Mouse (Mus musculus) forebrain, embryonic 15.5 days (tissue): ENCODE data around the gene Wwox. TPM values are rescaled to one million over a fixed set of nuclear protein-coding genes. Genes with fewer than 3 reads are reported as not detected.

ENCODE experiments used
- ATAC-seq: fragments of 200-750 bp; cut with Nextera tagmentation; replicated peaks from 2 replicates; pipeline ENCODE4 v1.8.0; 2017; ENCODE audit warnings: mild to moderate bottlenecking, moderate TSS enrichment, moderate library complexity
- H3K27ac ChIP-seq: fragments of 300-500 bp; sonication (generic); replicated peaks from 2 replicates; pipeline ENCODE4 v1.5.1; 2015; ENCODE audit warnings: mild to moderate bottlenecking, inconsistent platforms
- H3K27me3 ChIP-seq: fragments of 300-500 bp; sonication (generic); 2 replicates; pipeline ENCODE4 v1.6.1; 2015; ENCODE audit warnings: inconsistent platforms
- H3K36me3 ChIP-seq: fragments of 300-500 bp; sonication (generic); 2 replicates; pipeline ENCODE4 v1.6.1; 2015; ENCODE audit warnings: mild to moderate bottlenecking, inconsistent platforms
- H3K4me1 ChIP-seq: fragments of 300-500 bp; sonication (generic); 2 replicates; pipeline ENCODE4 v1.6.1; 2015; ENCODE audit warnings: inconsistent platforms
- H3K4me2 ChIP-seq: fragments of 300-500 bp; sonication (generic); replicated peaks from 2 replicates; pipeline ENCODE4 v1.6.1; 2015; ENCODE audit warnings: mild to moderate bottlenecking, inconsistent platforms
- H3K4me3 ChIP-seq: fragments of 300-500 bp; sonication (generic); 2 replicates; pipeline ENCODE4 v1.5.1; 2015; ENCODE audit warnings: mild to moderate bottlenecking, inconsistent platforms
- H3K9ac ChIP-seq: fragments of 300-500 bp; sonication (generic); replicated peaks from 2 replicates; pipeline ENCODE4 v1.6.1; 2015; ENCODE audit warnings: mild to moderate bottlenecking, inconsistent platforms
- H3K9me3 ChIP-seq: fragments of 300-500 bp; sonication (generic); 2 replicates; pipeline ENCODE4 v1.6.1; 2016; ENCODE audit warnings: inconsistent platforms
- WGBS: fragments of 180-500 bp; shearing (Covaris S2); methylation state at CpG from one replicate; pipeline ENCODE4 v1.1.7; 2015; ENCODE audit warnings: mixed read lengths; 5-methylcytosine and 5-hydroxymethylcytosine counted together
- polyA plus RNA-seq: library from polyadenylated mRNA; unstranded; fragments of >200 nt; fragmentation: Nextera tagmentation; extraction: Ambion mirVana; gene quantifications from 2 replicates; pipeline ENCODE4 v1.2.1, GENCODE M21; 2015

Wwox gene
- polyA plus RNA-seq, 1 experiment from 2014 or later: 10.7 TPM

GRCm38 (mm10) chr8:114473546-114473945, 34.1 kb downstream of the Wwox start:
- no peak overlapping the region for H3K9ac ChIP-seq
- no peaks in the 10 kb centered on the region for H3K36me3 ChIP-seq
- WGBS: 87% methylated on average over 11 of the region's 11 CpGs
- H3K4me2 ChIP-seq: no peak overlapping the region
- 0 out of 2 replicates have a peak, but pooled peaks cover 3% of the 10 kb centered on the region for H3K4me1 ChIP-seq
- no peak for ATAC-seq
- H3K9me3 ChIP-seq: no peaks in the 10 kb centered on the region
- H3K27me3 ChIP-seq: no peaks in the 10 kb centered on the region
- H3K4me3 ChIP-seq: no peak overlapping the region
- H3K27ac ChIP-seq: no peak overlapping the region

- H3K4me2 ChIP-seq: no peak overlapping the region
- H3K9me3 ChIP-seq: no peaks in the 10 kb centered on the region
- no peaks in the 10 kb centered on the region for H3K27me3 ChIP-seq
- H3K4me3 ChIP-seq: no peak overlapping the region
- no peaks in the 10 kb centered on the region for H3K36me3 ChIP-seq
- H3K9ac ChIP-seq: no peak overlapping the region
- 89% methylated on average over 10 of the region's 10 CpGs for WGBS
- no peaks in the 10 kb centered on the region for H3K4me1 ChIP-seq
- H3K27ac ChIP-seq: no peak overlapping the region
- no peak for ATAC-seq
These were observed 37.5 kb downstream of the Wwox start for GRCm38 (mm10) chr8:114476919-114477318.

- Histone ChIP-seq H3K4me3 (no peak overlapping the region), H3K9me3 (no peaks in the 10 kb centered on the region), H3K4me2 (no peak overlapping the region), H3K27me3 (no peaks in the 10 kb centered on the region), H3K9ac (no peak overlapping the region), H3K27ac (no peak overlapping the region), H3K36me3 (no peaks in the 10 kb centered on the region), H3K4me1 (no peaks in the 10 kb centered on the region)
- ATAC-seq: no peak
- WGBS: 80% methylated on average over 8 of the region's 8 CpGs
These were observed 38.3 kb downstream of the Wwox start for GRCm38 (mm10) chr8:114477790-114478189.

- H3K4me3 ChIP-seq: no peak overlapping the region
- no peak for ATAC-seq
- no peak overlapping the region for H3K9ac ChIP-seq
- H3K27ac ChIP-seq: no peak overlapping the region
- H3K9me3 ChIP-seq: no peaks in the 10 kb centered on the region
- no peaks in the 10 kb centered on the region for H3K4me1 ChIP-seq
- 78% methylated on average over 8 of the region's 8 CpGs for WGBS
- H3K4me2 ChIP-seq: no peak overlapping the region
- H3K27me3 ChIP-seq: no peaks in the 10 kb centered on the region
- no peaks in the 10 kb centered on the region for H3K36me3 ChIP-seq
These were observed 40.3 kb downstream of the Wwox start for GRCm38 (mm10) chr8:114479749-114480148.

- Histone ChIP-seq H3K9ac (no peak overlapping the region), H3K36me3 (no peaks in the 10 kb centered on the region), H3K4me1 (no peaks in the 10 kb centered on the region), H3K27me3 (peaks cover 3% of the 10 kb centered on the region; the same call in 1 of the 2 replicates), H3K9me3 (no peaks in the 10 kb centered on the region), H3K27ac (no peak overlapping the region), H3K4me2 (no peak overlapping the region), H3K4me3 (no peak overlapping the region)
- 87% methylated on average over 5 of the region's 5 CpGs for WGBS
- no peak for ATAC-seq
These were observed 52.3 kb downstream of the Wwox start for GRCm38 (mm10) chr8:114491662-114492160.

GRCm38 (mm10) chr8:114499448-114500144, 60.1 kb downstream of the Wwox start:
- no peak for ATAC-seq
- no peak overlapping the region for H3K27ac ChIP-seq
- H3K27me3 ChIP-seq: peaks cover 46% of the 10 kb centered on the region
- 0 out of 2 replicates have a peak, but pooled peaks cover 7% of the 10 kb centered on the region for H3K4me1 ChIP-seq
- H3K9ac ChIP-seq: no peak overlapping the region
- H3K4me3 ChIP-seq: no peak overlapping the region
- no peaks in the 10 kb centered on the region for H3K9me3 ChIP-seq
- H3K36me3 ChIP-seq: no peaks in the 10 kb centered on the region
- 29% methylated on average over 16 of the region's 16 CpGs for WGBS
- H3K4me2 ChIP-seq: no peak overlapping the region

GRCm38 (mm10) chr8:114501906-114502305, 62.5 kb downstream of the Wwox start:
- no peaks in the 10 kb centered on the region for H3K36me3 ChIP-seq
- peaks cover 13% of the 10 kb centered on the region for H3K4me1 ChIP-seq
- H3K4me3 ChIP-seq: no peak overlapping the region
- no peak overlapping the region for H3K9ac ChIP-seq
- no peak overlapping the region for H3K4me2 ChIP-seq
- no peaks in the 10 kb centered on the region for H3K9me3 ChIP-seq
- no peak for ATAC-seq
- WGBS: 31% methylated on average over 6 of the region's 6 CpGs
- no peak overlapping the region for H3K27ac ChIP-seq
- peaks cover 41% of the 10 kb centered on the region for H3K27me3 ChIP-seq

- Histone ChIP-seq H3K9ac (no peak overlapping the region), H3K4me1 (peaks cover 21% of the 10 kb centered on the region), H3K4me3 (no peak overlapping the region), H3K27ac (no peak overlapping the region), H3K36me3 (no peaks in the 10 kb centered on the region), H3K9me3 (no peaks in the 10 kb centered on the region), H3K27me3 (peaks cover 40% of the 10 kb centered on the region), H3K4me2 (no peak overlapping the region)
- ATAC-seq: no peak
- WGBS: 95% methylated on average over 3 of the region's 3 CpGs
These were observed 63.7 kb downstream of the Wwox start for GRCm38 (mm10) chr8:114503196-114503595.

GRCm38 (mm10) chr8:114504889-114505288, 65.4 kb downstream of the Wwox start:
- Histone ChIP-seq H3K27me3 (peaks cover 42% of the 10 kb centered on the region), H3K36me3 (no peaks in the 10 kb centered on the region), H3K27ac (no peak overlapping the region), H3K4me3 (no peak overlapping the region), H3K4me1 (peaks cover 14% of the 10 kb centered on the region), H3K9me3 (no peaks in the 10 kb centered on the region), H3K4me2 (no peak overlapping the region), H3K9ac (no peak overlapping the region)
- 68% methylated on average over 11 of the region's 11 CpGs for WGBS
- ATAC-seq: no peak

- 87% methylated on average over 18 of the region's 18 CpGs for WGBS
- H3K4me3 ChIP-seq: no peak overlapping the region
- no peak overlapping the region for H3K9ac ChIP-seq
- H3K4me1 ChIP-seq: peaks cover 14% of the 10 kb centered on the region
- ATAC-seq: 0 out of 2 replicates have a peak, but pooled peaks have one; percentile 19
- H3K27ac ChIP-seq: no peak overlapping the region
- peaks cover 38% of the 10 kb centered on the region for H3K27me3 ChIP-seq
- no peaks in the 10 kb centered on the region for H3K36me3 ChIP-seq
- H3K4me2 ChIP-seq: no peak overlapping the region
- no peaks in the 10 kb centered on the region for H3K9me3 ChIP-seq
These were observed 66.2 kb downstream of the Wwox start for GRCm38 (mm10) chr8:114505351-114506347.

GRCm38 (mm10) chr8:114507404-114507803, 67.9 kb downstream of the Wwox start:
- H3K4me3 ChIP-seq: no peak overlapping the region
- H3K9me3 ChIP-seq: no peaks in the 10 kb centered on the region
- no peak overlapping the region for H3K9ac ChIP-seq
- H3K4me2 ChIP-seq: no peak overlapping the region
- H3K4me1 ChIP-seq: peaks cover 14% of the 10 kb centered on the region
- H3K27me3 ChIP-seq: peaks cover 25% of the 10 kb centered on the region; the same call in 1 of the 2 replicates
- no peaks in the 10 kb centered on the region for H3K36me3 ChIP-seq
- no peak for ATAC-seq
- H3K27ac ChIP-seq: no peak overlapping the region
- WGBS: 22% methylated on average over 7 of the region's 7 CpGs

GRCm38 (mm10) chr8:114510226-114510625, 70.8 kb downstream of the Wwox start:
- H3K9ac ChIP-seq: no peak overlapping the region
- H3K27ac ChIP-seq: no peak overlapping the region
- H3K4me3 ChIP-seq: no peak overlapping the region
- peaks cover 20% of the 10 kb centered on the region for H3K4me1 ChIP-seq
- no peaks in the 10 kb centered on the region for H3K36me3 ChIP-seq
- WGBS: 53% methylated on average over 1 of the region's 1 CpGs
- no peak overlapping the region for H3K4me2 ChIP-seq
- peaks cover 26% of the 10 kb centered on the region for H3K27me3 ChIP-seq
- H3K9me3 ChIP-seq: no peaks in the 10 kb centered on the region
- ATAC-seq: no peak
